Mouse (Mus musculus) layer of hippocampus, adult 8-10 months (tissue): ENCODE data around the gene Nfkbie. TPM values are rescaled to one million over a fixed set of nuclear protein-coding genes. Genes with fewer than 3 reads are reported as not detected.

Experiments used
- DNase-seq, 2 experiments: peaks; one replicate each; pipeline ENCODE4 v3.0.0; 2022; ENCODE audit warnings: low spot score in 2 of 2
- total RNA-seq, 4 experiments: library from RNA; stranded (reverse); gene quantifications; 2 replicates each; pipeline ENCODE4 v1.2.4; 2022

Nfkbie gene
- total RNA-seq, 4 experiments from 2014 or later, result 2.3 to 3.3 (median 2.7) TPM

DNA sequence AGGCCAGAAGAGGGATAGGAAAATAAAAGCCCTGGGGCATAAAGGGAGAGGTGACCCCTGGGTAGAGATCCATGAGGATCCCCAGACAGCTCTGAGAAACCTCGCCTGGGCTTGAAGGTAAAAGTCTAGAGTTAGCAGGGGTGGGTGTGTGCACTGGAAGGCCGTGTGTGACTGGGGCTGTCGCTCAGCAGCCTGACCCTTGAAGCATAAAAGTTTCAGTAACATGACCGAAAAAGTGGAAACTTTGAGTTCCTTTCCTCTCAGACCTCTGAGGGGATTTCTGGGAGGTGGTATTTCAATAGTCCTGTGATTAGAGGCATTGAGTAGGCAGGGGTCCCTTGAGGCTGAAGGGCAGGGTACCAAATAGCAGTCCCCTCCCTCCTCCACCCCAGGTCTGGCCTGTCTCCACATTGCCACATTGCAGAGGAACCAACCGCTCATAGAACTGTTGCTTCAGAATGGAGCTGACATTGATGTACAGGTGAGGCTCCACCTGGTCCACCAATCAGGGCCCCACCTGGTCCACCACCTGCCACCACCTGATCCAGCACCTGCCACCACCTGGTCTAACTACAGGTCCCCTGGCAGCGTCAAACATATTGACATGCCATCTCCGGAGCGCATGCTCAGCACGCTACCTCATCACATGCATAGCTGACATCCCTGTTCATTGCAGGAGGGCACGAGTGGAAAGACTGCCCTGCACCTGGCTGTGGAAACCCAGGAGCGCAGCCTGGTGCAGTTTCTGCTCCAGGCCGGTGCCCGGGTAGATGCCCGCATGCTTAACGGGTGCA lies 4.4 kb downstream of the Nfkbie start:
- no peak for DNase-seq

DNA sequence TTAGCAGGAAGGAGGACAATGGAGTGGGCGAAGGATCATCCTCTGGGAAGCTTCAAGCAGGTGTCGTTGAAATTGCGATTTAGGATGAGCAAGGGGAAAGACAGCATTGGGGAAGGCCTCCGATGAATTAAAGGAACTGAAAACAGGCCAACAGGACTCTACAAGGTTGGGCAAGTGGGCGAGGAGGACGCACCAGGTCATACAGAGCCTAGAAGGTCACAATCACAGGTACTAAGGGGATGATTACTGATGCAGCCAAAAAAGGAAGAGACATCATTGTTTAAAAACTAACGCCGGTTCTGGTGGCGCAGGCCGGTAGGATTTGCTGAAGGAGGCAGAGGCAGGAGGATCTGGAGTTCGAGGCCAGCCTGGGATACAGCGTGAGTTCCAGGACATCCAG lies 7.7 kb downstream of the Nfkbie start:
- DNase-seq, result no peak

DNA sequence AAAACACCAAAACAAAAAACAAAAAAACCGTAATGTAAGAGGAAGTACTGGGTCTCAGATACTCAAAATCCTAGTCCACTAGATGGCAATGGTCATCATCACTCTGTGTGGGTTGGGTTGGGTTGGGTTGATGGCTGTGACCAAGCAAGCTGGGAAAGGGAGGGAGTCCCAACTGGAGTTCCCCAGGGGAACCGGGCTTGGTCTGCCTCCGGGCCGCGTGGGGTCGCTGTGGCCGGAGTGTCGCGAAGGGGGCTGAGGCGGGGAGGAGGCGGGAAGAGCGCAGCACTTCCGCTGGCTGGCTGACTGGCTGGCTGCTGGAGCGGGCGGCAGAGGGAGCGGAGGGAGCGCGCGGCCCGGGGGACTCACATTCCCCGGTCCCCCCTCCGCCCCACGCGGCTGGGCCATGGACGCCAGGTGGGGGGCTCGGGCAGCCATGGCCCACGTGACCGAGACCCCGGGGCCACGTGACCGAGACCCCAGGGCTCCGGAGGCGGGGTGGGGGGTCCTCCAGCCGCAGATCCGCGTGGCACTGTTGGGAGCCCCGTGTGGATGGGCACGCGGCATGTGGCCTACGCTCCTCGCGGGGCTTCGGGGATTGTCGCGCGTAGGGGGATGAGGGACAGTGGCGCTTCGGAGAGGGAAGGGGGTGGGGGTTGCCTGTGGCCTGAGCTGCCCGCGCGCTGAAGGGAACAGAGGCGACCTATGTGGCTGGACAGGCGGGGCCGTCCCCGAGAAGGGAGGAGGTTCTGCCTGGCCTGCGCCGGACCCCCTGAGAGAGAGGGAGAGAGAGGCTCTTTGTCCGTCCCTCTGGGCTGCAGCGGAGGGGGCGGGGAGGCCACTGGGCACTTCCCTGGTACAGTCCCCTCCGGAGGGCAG lies 8.4 kb downstream of the Nfkbie start, which contains the start of gene Slc35b2:
TSS of gene Slc35b2 (plus strand) at position 220 of the 876 bp plus-strand sequence.
- peak; percentile 82 to 86 for DNase-seq

DNA sequence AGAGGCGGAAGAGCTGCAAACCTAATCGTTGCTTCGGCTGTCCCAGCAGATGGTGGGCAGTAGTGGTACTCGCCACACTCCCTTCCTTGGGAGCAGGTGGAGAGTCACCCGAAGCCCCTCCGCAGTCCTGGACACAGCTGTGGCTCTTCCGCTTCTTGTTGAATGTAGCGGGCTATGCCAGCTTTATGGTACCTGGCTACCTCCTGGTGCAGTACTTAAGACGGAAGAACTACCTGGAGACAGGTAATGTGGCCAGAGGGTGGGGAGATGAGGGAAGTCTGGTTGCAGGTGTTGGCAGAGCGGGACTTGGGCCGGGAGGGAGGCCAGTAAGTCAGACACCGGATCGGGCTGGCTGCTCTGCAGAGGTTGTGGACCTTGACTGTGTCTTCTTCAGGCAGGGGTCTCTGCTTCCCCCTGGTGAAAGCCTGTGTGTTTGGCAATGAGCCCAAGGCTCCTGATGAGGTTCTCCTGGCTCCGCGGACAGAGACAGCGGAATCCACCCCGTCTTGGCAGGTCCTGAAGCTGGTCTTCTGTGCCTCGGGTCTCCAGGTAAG lies 9.1 kb downstream of the Nfkbie start:
- no peak for DNase-seq

DNA sequence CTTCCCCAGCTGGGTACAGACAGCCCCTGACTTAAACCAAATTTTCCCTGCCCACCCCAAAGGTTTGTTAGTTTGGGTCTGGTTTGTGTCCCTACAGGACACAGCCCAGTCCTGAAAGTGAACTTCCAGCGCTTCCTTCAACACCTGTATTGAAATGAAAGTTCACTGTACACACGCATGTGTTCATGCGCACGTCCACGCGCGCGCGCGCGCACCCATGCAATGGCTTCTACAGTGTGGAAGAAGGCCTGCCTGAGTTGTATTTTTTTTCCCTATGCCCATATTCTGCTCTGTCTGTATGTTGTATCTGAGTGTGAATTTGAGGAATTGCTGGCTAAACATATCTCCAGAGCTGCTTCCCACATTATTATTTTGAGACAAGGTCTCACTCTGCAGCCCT lies 9.6 kb downstream of the Nfkbie start:
- DNase-seq, result no peak

DNA sequence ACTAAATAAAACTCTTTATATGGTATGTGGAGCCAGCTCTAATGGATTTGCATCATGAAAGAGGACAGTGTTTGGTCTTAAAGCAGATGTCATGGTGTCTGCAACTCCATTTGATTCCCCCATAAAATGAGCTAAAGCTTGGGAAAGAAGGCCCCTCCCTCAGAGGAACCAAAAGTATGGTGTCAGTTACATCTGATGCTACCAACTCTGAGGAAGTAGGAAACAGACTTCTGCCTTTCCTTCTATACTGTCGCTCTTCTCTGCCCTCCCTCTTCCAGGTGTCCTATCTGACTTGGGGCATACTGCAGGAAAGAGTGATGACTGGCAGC lies 10.5 kb downstream of the Nfkbie start:
- no peak for DNase-seq

DNA sequence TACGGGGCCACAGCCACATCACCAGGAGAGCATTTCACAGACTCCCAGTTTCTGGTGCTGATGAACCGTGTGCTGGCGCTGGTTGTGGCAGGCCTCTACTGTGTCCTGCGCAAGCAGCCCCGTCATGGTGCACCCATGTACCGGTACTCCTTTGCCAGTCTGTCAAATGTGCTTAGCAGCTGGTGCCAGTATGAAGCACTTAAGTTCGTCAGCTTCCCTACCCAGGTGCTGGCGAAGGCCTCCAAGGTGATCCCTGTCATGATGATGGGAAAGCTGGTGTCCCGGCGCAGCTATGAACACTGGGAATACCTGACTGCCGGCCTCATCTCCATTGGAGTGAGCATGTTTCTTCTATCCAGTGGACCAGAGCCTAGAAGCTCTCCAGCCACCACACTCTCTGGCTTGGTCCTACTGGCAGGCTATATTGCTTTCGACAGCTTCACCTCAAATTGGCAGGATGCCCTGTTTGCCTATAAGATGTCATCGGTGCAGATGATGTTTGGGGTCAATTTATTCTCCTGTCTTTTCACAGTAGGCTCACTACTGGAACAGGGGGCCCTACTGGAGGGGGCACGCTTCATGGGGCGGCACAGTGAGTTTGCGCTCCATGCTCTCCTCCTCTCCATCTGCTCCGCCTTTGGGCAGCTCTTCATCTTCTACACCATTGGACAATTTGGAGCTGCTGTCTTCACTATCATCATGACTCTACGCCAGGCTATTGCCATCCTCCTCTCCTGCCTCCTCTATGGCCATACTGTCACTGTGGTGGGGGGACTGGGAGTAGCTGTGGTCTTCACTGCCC lies 11.1 kb downstream of the Nfkbie start:
- peak in 1 of 2 experiments; percentile 46 for DNase-seq

DNA sequence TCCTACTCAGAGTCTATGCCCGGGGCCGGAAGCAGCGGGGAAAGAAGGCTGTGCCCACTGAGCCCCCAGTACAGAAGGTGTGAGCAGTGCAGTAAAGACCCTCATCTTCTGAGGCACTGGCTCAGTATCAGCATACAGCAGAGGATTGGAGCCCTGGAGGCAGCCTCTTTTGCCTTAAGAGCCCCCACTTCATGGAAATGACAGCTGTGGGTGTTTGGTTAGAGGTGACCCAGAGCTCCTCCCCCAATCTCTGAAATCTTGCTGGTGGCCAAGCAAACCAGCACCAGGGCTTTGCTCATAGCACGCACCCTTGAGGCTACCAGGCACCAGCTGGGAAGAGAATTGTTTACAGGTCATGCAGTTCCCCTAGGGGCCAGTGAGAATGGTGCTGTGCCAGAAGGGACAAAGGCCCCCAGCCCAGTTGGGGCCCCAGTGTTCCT lies 11.7 kb downstream of the Nfkbie start:
- DNase-seq, result no peak

DNA sequence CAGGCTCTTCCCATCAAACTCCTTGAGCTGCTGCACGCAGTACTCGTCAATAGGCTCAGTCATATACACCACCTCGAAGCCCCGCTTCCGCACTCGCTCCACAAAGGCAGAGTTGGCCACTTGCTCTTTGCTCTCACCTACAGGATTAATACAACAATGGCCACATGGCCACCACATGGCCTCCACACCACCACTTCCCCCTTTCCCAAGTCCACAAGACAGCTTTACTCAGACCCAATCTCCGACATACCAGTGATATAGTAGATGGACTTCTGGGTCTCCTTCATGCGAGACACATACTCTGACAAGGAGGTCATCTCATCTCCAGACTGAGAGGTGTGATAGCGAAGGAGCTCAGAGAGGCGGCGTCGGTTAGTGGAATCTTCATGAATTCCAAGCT lies 13.5 kb downstream of the Nfkbie start:
- DNase-seq, result no peak

DNA sequence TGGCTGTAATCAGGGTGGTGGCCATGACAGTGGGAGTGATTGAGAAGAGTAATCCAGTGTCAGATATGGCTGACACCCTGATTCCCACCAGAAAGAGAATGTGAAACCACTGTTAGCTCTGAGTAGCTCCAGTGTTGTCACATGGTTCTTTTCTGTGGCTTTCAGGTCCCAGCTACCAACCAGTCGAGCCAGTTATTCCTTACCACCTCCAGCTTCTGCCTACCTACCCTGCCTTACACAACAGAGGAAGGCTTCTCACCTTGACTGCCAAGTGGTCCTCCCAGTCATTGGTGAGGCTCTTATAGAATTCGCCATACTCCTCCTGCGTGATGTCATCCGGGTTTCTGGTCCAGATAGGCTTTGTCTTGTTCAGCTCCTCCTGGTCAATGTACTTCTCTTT lies 14.5 kb downstream of the Nfkbie start:
- no peak for DNase-seq

DNA sequence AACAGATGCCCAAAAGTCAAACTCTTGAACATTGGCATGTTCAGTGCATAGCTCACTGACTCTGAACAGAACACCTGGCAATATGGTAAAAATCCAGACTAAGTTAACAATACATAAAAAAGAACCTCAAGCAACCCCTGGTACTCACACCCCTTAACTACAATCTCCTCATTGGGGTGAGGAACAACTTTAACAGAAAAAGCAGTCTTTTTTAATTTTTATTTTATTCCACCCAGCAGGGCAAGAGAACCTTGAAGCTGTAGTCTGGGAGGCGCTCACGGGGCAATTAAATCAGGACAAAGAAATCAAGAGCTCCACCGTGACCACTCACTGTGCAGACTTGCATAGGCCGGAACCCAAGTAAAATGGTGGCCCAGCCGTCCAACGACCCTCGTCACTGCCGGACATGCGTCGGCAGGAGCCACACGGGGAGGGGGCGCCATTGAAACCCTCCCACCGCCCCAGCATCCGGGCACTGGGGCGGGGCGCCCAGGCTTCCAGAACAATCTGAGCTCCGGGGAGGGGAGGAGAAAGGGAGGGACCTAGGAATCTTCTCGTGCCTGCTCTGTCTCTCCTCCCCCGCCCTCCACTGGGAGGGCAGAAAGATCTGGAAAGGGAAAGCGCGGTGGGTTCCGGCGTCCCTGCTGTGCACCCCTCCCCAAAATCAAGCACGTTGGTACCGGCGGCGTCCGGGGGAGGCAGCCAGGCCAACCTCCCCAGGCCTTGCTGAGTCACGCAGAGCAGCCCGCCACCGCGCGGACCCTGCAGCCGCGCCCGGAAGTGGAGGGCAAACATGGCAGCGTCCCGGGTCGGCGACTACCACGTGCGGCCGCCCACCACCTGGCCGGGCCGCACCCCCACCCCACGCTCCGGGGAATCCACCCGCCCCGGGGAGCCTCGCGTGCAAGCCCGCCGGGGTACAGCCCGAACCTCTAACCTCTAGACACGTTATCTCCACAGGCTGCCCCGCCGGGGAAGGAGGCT lies 16.9 kb downstream of the Nfkbie start:
- DNase-seq, result peak; percentile 57 to 62

DNA sequence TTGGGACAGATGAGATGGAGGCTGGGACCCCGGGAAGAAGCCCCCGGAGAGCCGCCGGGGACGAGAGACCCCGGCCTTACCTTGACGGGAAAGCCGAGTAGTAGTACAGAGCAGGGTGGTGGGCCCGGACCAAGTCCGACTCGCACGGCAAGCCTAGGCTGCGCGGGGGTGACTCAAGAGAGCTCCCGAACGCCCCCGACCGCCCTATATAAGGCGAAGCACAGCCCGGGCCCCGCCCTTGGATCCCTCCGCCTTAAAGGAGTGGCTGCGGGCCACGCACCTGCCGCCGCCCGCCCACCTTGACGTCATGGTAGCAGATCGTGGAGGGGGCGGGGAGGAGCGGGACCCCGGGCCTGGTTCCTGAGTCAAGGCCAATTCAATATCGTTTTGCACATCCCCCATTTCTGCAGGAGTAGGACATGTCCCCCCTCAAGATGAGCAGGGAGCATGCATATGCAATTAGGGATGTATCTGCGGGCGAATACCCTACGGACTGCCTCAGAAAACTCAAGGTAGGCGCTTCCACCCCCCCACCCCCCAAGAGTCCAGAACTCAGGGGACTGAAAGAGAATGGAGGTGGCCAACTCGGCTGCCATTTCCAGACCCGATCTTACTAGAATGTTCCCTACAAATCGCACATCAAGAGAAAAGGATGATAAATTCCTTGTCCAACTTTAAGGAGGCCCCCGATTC lies 17.7 kb downstream of the Nfkbie start, which contains the start of gene Hsp90ab1:
TSS of gene Hsp90ab1 (minus strand) at position 185 of the 693 bp plus-strand sequence.
- peak; percentile 96 to 99 for DNase-seq

DNA sequence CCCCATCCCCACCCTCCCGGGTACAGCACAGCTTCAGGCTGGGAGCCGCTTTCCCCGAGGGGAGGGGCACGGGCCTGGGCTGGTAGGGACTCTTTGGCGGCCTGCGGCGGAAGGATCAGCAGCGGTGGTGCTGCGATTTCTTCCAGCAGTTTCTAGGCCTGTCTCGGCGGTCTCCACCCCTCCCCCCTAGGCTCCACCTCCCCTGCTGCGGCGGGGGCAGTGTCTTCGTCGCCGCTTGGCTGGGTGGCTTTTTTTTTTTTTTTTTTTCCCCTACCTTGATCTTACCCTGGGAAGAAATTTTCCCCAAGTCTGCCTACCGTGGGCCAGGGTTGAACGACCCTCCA lies 18.2 kb downstream of the Nfkbie start:
- DNase-seq, result peak; percentile 93 to 98

DNA sequence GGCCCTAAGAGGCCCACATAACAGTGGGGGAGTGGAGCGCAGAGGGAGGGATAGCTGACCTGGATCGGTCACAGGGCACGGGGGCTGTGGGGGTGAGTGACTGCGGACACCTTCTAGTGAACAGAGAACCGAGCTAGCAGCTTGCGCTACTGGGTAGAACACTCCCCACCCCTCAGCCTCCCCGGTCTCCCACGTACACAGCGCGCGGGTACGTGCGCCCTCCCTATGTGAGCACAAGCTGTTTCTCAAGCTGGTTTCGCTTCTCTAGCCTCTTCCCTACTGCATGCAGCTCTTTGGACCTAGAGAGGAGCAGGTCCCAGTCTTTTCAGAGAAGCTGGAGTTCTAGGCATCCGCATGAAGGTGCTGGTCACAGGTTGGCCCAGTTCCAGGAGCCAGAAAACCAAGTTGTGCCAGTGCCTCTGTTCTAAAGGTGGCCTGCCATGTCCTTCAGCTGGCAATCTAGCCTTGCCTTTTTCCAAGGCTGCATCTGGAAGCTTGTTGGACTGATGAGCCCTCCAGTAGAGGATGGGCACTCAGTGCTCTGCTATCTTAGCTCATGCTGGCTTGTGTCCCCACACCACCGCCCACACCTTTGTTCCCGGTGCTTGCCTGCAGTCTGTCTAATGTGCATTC lies 18.7 kb downstream of the Nfkbie start:
- peak; percentile 87 to 88 for DNase-seq

DNA sequence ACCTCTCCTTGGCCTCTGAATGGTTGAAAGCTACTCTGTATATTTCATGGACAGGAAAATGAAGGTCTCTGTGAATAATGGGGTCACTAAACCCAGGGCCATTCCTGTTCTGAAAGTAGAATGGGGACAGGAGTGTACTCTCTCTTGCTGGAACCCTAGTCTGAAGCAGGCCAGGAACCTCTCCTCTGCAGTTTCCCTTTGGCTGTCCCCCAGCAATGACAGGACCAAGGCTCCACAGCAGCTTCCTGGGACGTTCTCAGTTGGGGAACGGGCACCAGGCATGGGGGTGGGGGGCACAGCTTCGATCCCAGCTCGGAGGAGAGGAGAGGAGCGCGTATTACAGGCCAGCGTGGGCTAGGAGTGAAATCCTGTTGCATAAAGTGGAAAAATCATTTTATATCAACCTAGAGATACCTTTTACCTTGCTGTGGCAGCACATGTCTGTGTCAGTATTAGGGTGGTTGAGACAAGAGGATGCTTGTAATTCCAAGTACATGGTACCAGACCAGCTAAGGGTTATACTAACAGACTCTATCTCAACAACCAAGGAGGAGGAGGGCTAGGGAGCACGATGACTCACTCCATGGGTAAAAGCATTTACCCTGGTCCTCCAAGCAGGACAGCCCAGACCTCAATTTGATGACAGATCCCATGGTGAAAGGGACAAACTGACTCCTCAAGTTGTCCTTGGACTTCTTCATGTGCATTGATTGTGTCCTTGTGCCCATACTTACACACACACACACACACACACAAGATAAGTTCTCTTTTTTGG lies 19.8 kb downstream of the Nfkbie start:
- no peak for DNase-seq

DNA sequence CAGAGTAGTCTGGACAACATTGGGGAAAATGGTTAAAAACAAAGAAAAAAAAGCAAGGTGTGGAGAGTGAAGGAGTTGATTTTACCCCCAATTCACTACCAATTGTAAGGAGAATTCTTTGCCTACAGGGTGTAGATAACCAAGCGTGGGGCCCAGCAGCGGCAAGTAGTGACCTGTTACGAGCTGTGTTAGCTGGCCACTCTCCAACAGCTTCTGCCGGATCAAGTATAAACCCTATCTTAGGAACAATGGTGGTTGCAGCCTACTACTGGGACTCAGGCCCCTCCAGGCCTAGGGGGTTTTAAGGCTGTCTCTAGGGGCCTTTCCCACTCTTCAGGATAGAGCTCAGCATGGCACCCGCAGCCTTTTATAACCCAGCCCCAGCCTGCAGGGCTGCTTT lies 22.7 kb downstream of the Nfkbie start:
- DNase-seq, result no peak

DNA sequence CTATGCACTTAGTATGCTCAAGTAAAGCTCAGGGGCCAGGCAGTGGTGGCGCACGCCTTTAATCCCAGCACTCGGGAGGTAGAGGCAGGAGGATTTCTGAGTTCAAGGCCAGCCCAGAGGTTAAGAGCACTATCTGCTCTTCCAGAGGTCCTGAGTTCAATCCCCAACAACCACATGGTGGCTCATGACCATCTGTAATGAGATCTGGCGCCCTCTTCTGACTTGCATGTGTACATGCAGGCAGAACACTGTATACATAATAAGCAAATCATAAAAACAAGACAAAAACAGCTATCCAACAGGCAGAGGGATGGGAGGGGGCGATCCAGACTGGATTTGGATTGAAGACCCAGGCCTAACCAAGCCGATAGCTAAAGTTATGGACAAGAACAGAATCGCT lies 23.3 kb downstream of the Nfkbie start:
- DNase-seq, result no peak

DNA sequence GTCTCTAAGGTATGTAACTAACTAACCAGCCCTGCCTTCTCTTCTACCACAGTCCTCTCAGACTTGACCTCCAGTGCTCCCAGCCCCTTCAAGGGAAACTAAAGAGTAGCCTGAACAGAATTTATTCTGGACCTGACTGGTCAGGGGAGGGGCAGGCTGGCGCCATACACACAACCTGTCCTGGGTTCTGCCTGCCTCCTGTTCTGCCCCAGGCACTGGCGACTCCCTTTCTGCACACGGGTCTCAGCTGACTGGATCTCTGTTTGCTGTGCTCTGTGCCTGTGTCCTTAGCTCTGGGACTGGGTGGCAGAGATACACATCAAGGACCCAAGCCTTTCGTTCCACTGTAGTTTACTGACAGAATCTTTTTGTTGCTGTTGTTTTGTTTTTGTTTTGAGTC lies 24.1 kb downstream of the Nfkbie start:
- no peak for DNase-seq
